Mouse (Mus musculus) myocyte (in vitro differentiated cells): ENCODE measurements at regions not wholly inside any gene's neighbourhood (a gene's known extent, or its start where the extent isn't known, plus 50 kb on each side); places are given as distances from the start of the nearest gene placed in this dataset.

Experiments
- CEBPB ChIP-seq: IDR thresholded peaks from 2 replicates; pipeline ENCODE4 v1.6.1; 2011; ENCODE audit warnings: mild to moderate bottlenecking, moderate library complexity; ENCODE audit not compliant: poor library complexity, insufficient read depth, severe bottlenecking
- E2F4 ChIP-seq: IDR thresholded peaks from one replicate; pipeline ENCODE4 v1.6.1; 2011; ENCODE audit warnings: mild to moderate bottlenecking, control low read depth, moderate library complexity; ENCODE audit not compliant: insufficient read depth
- MAX ChIP-seq: IDR thresholded peaks from one replicate; pipeline ENCODE4 v1.6.1; 2011; ENCODE audit warnings: low read depth, mild to moderate bottlenecking, control low read depth
- MYOD1 ChIP-seq, 3 experiments: IDR thresholded peaks; one replicate each; pipeline ENCODE4 v1.6.1; 2011; ENCODE audit warnings: control low read depth in 2 of 3, low read depth in 2 of 3, mild to moderate bottlenecking in 2 of 3, moderate library complexity in 1 of 3; ENCODE audit not compliant: insufficient read length in 2 of 3, control insufficient read depth in 1 of 3
- MYOG ChIP-seq, 3 experiments: IDR thresholded peaks; one replicate each; pipeline ENCODE4 v1.6.1; 2011; ENCODE audit warnings: control low read depth in 2 of 3, low read depth in 2 of 3, mild to moderate bottlenecking in 2 of 3; ENCODE audit not compliant: insufficient read length in 2 of 3, control insufficient read depth in 1 of 3, insufficient read depth in 1 of 3
- POLR2A ChIP-seq: IDR thresholded peaks from one replicate; pipeline ENCODE4 v1.6.1; 2011; ENCODE audit warnings: low read depth, mild to moderate bottlenecking, control low read depth, moderate library complexity; ENCODE audit not compliant: insufficient read length
- POLR2AphosphoS2 ChIP-seq: IDR thresholded peaks from one replicate; pipeline ENCODE4 v1.6.1; 2011; ENCODE audit warnings: low read depth, control low read depth; ENCODE audit not compliant: insufficient read length
- REST ChIP-seq: IDR thresholded peaks from one replicate; pipeline ENCODE4 v1.6.1; 2011; ENCODE audit warnings: mild to moderate bottlenecking, control low read depth, moderate library complexity; ENCODE audit not compliant: insufficient read depth, insufficient read length
- TCF12 ChIP-seq: IDR thresholded peaks from one replicate; pipeline ENCODE4 v1.6.1; 2011; ENCODE audit warnings: mild to moderate bottlenecking, control low read depth; ENCODE audit not compliant: poor library complexity, insufficient read depth, severe bottlenecking
- TCF3 ChIP-seq: IDR thresholded peaks from one replicate; pipeline ENCODE4 v1.6.1; 2011; ENCODE audit warnings: low read depth, control low read depth; ENCODE audit not compliant: insufficient read length
- USF1 ChIP-seq: IDR thresholded peaks from one replicate; pipeline ENCODE4 v1.6.1; 2011; ENCODE audit warnings: low read depth, mild to moderate bottlenecking, control low read depth, moderate library complexity

DNA sequence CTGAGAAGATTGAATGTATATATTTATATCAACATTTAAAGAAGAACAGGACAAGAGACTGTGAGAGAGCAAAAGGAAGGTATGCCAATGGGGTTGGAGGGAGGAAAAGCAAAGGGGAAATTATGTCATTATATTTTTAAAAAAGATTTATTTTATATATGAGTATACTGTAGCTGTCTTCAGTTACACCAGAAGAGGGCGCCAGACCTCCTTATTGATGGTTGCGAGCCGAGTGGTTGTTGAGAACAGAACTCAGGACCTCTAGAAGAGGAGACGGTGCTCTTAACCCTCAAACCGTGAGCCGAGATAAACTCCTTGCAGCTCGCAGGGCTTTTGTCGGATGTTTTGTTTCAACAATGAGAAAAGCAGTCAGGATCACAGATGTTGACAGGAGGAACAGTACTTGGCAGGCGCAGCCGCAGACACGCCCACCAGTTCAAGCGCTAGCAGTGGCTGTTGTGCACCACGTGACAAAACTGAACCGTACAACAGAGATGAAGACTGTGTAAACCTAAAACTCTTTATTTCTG, 158.7 kb downstream of the Mat2b start:
- no peak for TF ChIP-seq POLR2A
- TF ChIP-seq MAX, result no peak
- TF ChIP-seq MYOD1 (IDR thresholded peaks at IDR 0.05; ENCODE audit: control insufficient read depth in 1 of 3, insufficient read length in 2 of 3, low read depth in 2 of 3), result no peak
- no peak for TF ChIP-seq E2F4
- no peak for TF ChIP-seq USF1
- TF ChIP-seq POLR2AphosphoS2, result no peak
- no peak for TF ChIP-seq TCF3
- no peak for TF ChIP-seq CEBPB
- TF ChIP-seq MYOG (IDR thresholded peaks at IDR 0.05; ENCODE audit: control insufficient read depth in 1 of 3, insufficient read depth in 1 of 3, insufficient read length in 2 of 3, low read depth in 2 of 3), result no peak
- no peak for TF ChIP-seq TCF12
- no peak for TF ChIP-seq REST
